Mouse (Mus musculus) cerebellum, adult 9-10 months (tissue): ENCODE measurements around the gene Dbndd2.
A peak's percentile ranks its signal among the peaks of the same experiment; 100 is the strongest.

Source experiments
- DNase-seq: peaks from one replicate; pipeline ENCODE4 v3.0.0; 2022

The Dbndd2 gene

DNA sequence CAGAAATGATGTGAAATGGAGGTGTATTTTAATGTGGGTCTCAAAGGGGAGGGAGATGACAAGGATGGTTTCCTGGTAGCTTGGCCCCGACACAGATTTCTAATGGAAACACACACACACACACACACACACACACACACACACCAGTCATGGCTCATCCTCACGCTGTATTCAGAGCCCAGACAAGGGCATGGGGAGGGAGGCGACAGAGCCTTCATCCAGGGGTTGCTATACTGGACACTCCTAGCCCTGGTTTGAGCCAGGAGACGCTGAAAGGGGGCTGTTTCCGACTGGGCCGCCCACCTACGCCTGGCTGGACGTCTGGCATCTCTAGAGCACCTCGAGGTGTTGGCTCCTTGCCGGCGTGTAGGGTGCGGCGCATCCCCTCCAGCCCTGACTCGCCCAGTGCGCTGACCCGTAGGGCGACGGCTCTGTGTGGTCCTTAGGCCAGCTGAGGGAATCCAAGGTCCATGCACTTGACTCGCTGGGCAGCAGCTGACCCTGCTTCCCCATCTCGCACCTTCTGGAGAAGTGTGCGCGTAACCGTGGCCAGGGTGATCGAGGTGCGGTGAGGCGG lies at the start of gene Dbndd2:
Gene Dbndd2, plus strand, starts transcription at position 426 of the 577 bp plus-strand sequence.
- peak; percentile 80 for DNase-seq

DNA sequence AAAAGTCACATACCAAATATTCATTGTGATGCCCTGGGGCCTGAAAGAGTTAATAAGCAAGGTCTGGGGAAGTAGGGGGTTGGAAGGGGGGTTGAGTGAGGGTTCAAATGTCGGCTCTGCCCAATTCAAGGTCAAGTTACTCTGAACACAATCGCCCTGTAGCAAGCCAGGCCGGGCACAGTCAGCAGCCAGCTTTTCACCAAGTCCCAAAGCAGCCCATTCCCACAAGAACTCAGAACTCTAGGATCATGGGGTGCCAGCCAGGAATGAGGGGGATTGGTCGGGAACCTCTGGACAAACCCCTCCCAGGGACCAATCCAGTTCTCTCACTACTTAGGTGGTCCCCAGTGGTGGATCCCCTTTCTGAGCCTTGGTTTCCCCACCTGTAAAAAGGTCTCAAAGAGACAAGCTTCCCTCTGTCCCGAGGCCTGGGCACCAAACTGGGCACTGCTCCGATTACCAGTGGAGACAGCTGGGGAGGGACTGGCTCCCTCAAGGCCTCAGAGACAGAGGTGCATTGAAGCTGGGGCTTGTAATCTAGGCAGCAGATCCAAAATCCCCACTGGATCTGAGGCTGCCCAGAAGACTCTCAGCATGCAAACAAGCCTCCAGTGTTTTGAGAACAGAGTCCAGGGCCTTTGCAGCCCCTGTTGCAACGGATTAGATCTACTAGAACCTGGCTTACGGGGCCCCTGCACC lies 49.5 kb upstream of the Dbndd2 start:
- no peak for DNase-seq

DNA sequence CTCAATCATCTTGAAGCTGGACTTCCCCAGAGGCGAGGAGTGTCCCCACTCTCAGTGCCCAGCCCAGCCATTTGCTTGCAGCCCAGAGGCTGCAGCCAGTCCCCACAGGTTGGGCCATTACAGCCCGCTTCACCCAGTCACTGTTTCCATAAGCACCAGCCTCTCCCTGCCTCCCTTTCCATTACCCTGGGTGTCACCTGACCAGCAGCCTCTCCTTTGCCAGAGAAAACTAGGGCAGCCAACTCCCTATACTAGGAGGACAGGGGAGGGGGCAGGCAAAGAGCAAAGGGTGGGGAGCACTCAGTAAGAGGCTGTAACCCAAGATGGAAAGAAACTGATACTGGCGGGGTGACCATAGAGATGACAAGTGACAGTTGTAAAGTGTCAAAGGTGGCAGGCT lies 48.9 kb upstream of the Dbndd2 start:
- no peak for DNase-seq

DNA sequence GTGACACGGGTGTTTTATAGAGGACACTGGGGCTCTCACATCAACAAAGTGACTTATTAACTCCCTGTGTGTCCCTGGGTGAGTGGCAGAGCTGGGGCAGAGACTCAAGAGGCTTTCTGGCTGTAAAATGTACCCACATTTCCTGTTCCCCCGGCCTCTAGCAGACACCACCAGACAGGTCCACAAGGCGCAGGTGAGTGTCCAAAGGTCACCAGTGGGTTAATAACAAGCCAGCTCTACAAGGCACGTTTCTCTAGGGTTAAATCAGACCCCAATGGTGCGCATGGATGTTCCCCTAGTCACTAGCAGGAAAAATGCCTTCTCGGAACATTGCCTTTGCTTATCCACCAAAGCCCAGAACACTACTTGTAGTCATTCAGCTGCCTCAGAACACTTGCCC lies 48.2 kb upstream of the Dbndd2 start:
- DNase-seq: no peak

DNA sequence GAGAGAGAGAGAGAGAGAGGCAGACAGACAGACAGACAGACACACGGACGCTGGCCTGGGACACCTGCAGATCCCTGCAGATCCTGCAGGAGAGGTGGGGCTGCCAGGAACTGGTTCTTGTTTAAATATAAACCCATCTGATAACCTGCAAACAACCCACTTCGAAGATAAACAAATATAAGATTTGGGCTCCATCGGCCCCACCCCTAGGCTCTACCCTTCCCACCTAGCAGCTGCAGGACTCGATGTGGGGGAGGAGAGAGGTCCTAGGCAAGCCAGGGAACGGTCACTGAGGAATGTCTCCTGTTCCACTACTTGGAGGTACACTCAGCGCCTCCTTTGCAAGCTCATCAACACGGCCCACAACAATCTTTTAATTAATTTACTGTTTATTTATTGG lies 47.6 kb upstream of the Dbndd2 start:
- DNase-seq: no peak

DNA sequence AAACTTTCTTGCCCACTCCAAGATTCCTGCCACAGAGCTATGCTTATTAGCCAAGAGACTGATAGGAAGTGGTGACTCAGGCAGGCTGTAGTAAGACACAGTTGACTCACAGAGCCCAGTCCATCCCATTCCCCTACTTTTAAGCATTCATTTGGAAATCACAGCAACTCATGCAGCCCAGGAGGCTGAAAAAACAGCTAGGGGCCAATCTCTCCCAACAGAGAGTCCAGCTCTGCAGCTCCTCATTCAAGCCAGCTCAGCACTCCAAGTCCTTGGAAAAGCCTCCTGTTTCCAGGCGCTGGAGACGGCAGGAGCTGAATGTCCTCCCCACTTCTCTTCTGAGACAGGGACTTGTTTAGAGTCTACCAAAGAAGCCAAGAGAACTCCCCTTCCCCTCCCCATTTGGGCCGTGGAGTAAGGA lies 46.9 kb upstream of the Dbndd2 start:
- no peak for DNase-seq

DNA sequence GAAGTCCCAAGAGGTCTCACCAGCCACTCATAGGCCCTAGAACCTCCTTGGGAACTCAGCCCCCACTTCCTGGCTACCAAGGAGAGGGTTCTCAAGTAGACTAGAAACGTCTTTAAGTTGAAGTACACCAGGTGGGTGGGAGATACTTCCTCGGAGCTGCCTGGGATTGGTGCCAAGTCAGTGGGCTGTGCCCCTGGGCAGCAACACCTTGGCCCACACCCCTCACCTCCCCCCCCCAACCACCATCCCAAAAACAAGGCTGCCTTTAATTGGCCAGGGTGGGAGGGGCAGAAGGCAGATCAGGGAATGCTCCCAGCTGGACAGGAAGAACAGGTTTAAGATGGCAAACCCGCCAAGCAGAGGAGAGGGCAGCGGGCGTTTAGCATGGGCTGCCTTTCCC lies 45.6 kb upstream of the Dbndd2 start:
- no peak for DNase-seq

DNA sequence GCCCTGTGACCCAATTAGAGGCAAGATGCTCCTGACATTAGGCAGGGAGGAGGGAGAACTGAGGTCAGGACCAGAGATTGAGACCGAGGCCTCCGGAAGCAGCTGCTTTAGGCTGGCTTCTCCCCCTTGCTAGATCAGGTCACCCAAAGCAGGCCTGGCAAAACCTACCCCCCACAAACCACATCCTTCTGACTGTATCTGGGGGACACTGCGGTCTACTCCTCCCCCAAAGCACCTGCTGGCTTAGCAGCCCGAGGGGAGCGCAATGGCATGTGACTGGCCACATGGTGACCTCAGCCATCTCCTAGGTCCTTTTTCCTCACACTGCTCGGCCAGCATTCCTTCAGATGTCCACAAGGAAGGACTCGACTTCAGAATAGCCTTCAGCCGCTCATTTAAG lies 44.8 kb upstream of the Dbndd2 start:
- no peak for DNase-seq

DNA sequence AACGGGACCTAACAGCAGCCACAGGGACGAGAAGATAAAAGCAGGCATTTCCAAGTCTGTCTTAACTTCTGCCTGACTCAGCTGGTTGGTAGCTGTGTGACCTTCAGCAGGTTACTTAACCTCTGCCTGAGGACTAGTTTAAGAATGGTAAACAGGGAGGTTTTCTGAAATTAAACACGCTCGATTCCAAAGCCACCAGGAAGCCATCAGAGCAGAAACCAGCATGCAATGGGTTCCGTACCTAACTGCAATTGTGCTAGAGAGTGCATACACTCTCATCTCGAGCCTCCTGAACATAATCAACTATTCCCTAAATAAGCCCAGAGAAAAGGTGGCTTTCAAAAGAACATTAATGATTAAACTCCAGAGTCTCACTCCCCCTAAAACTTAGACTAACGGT lies 44.2 kb upstream of the Dbndd2 start:
- no peak for DNase-seq

DNA sequence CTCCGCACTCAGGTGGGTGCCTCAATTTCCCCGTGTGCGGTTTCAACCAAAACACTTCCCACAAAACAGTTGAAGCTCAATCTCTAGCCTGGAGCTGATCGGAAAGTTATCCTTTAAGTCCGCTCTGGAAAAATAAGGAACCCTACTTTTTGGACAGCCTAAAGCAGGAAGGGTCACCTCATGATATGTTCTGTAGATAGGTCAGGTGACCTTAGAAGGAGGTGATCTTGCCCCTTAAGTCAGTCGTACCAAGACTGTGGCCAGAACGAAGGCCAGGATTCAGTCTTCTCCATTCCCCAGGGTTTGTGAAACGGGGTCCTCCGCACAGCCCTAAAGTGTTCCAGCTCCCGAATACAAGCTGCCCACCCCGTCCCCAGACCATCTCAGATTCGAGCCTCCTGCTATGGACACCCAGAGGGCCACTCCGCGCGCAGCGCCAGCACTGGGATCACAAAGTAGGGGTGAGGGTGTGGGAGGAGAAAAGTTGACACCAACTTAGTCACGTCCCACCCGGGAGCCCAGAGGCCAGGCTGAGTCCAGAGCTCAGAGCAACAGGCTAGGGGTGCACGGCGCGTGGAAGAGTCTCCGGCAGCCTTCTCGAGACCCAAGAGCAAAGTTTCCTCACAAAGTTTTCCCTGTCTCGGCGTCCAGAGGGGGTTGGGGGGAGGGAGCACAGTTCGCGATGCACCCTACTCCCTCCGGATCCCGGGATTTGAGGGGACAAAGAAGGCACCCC lies 43.4 kb upstream of the Dbndd2 start:
- DNase-seq: no peak

DNA sequence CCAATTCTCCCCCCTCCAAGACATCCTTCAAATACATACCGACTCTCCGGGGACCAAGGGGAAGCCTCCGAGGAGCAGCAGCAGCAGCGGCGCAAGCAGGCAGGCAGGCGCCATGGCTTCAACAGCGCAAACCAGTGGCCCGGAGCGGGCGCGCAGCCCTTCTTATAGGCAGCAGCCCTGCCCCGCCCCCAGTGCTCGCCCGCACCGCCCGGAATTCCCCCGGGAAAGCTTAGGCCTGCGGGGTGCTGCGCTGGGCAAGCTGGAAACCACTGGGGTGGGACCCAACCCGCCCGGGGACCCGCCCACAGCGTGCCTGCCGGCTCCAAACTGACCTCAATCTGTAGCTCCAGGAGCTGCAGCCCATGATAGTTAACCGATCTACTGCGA lies 42.9 kb upstream of the Dbndd2 start:
- no peak for DNase-seq

DNA sequence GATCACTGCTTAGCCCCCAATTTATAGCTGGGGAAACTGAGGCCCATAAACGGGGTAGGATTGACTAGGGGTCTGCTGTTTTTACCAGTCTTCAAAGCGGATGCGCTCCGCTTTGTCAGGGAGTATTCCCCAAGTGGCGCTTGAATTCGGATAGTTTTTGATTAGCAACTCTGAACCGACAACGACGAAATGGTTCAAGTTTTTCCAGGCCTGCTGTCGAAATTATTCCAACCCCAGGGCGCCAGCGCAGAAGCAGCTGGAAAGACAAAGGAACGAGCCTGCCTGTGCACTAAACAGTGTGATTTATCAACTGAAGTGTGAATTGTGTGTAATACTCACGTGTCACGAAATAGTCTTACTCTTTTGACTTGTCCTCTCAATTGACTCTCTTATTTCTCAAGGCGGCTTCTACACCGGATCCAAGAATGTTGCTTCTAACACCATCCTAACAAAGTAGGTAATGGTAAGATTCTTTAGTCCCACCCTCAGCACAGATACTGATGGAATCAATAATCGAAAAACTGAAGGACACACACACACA lies 42.4 kb upstream of the Dbndd2 start, which contains the start of gene Sdc4:
Gene Sdc4, minus strand, starts transcription at position 428 of the 541 bp plus-strand sequence.
- DNase-seq: no peak

DNA sequence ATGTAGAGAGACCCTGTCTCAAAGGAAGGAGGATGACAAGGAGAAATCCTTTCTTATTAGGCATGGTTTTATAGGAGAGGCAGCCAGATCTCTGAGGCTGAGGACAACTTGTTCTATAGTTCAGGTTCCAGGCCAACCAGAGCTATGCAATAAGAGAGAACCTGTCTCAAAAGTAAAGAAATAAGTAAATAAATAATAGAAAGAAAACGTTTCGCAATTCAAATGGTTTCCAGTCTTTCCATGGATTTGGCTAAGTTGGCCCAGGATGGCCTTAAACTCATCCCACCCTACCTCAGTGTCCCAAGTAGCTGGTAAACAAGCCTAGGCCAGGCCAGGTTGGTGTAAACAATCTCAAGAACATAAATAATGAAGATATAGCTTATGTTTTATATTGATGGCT lies 41.2 kb upstream of the Dbndd2 start:
- no peak for DNase-seq

DNA sequence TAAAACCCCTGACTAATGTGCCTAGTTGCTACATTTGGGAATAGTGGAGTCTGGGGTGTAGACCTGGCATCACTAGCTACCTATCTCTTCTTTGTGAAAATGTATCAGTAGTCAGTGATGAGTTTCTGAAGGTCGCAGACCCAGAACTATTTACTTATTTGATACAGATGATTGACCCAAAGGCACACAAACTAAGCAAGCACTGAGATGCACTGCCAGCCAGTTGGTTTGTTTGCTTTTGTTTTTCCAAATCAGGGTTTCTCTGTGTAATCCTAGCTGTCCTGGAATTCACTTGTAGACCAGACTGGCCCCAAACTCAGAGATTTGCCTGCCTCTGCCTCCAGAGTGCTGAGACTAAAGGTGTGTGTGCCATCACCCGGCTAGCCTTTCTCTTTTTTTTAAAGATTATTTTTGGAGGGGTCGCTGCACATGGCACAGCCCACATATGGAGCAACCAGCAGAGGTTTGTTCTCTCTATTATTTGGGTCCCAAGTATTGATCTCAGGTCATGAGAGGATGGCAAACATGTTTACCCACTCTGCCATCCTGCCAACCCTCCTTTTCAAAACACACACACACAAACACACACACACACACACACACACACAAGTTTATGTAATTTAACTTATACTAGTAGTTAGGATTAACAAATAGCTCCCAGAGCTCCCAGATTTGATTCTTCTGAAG lies 40.4 kb upstream of the Dbndd2 start:
- no peak for DNase-seq

DNA sequence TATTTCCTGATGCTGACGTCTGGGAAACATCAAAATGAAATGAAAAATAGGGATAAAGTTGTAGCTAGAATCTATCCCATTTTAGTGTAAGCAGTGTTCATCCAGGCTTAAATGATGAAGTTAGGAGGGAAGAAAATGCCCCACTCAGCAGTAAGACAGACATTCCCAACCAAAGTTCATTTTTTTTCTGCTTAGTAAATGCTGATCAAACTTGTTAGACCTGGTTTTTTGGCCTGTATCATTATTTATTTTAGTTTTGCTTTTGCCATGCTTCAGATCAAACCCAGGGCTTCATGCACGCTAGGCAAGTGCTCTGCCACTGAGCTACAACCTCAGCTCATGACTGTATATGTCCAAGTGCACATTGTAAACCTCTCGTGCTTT lies 39.8 kb upstream of the Dbndd2 start:
- DNase-seq: no peak

DNA sequence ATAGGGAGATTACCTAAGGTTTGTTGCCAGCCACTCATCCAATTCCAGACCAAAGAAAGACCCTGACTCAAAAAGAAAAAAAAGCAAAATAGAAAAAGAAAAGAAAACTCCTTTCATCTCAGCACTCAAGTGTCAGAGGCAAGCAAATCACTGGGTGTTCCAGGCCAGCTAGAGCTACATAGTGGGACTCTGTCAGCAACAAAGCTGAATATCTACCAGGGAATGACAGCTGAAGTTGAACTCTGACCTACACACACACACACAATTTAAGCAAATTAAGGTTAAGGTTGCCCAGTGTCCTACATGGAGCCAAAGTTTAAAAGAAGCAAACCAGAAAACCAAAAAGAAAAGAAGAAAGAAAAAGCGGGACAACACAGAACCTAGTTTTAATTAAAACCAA lies 37.8 kb upstream of the Dbndd2 start:
- no peak for DNase-seq

DNA sequence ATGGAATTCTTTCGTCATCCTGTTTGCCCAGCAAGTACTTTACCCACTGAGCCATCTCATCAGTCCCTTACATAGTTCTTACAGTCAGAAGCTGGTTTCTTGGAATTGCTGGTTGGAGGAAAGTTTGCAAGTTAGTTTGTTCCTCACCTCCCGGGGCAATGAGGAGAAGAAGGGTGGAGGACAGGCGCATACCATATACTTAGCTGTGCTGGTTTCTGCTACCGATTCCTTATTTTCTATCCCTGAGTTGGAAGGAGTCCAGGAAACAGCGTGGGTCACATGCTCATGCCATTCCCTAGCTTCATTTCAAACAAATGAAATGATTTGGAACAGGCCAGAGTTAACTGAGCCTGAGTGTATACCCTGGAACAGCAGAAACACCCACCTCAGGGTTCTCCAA lies 37.0 kb upstream of the Dbndd2 start:
- no peak for DNase-seq

DNA sequence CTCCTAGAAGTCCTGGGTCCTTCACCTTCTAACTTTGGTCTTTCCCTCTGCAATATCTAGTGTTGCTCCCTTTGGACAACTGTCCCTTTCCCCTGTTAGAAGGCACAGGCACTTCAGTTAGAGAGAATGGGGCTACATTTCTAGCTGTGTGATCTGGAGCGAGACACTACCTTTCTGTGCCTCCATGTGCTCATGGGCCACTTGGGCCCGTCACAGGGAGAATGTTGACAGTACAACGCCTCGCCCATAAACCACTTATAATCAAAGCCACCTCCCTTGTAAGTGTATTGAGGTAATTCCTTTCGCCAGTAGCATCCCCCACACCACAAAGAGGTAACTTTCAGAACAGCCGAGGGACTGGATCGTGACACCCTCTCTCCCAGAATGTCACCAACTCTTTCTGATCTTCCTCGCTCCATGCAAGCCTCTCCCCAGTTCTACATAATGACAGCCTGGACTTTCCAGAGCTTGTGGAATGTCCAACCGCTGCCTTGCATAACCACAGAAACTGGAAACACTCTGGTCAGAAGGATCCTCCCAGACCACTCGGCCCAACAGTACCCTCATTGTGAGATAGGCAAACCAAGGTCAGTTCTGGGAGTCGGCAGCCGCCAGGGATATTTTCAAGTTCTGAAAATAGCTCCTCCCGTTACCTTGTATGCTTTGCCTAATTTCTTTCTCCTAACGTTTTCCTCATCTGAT lies 36.4 kb upstream of the Dbndd2 start:
- DNase-seq: no peak

DNA sequence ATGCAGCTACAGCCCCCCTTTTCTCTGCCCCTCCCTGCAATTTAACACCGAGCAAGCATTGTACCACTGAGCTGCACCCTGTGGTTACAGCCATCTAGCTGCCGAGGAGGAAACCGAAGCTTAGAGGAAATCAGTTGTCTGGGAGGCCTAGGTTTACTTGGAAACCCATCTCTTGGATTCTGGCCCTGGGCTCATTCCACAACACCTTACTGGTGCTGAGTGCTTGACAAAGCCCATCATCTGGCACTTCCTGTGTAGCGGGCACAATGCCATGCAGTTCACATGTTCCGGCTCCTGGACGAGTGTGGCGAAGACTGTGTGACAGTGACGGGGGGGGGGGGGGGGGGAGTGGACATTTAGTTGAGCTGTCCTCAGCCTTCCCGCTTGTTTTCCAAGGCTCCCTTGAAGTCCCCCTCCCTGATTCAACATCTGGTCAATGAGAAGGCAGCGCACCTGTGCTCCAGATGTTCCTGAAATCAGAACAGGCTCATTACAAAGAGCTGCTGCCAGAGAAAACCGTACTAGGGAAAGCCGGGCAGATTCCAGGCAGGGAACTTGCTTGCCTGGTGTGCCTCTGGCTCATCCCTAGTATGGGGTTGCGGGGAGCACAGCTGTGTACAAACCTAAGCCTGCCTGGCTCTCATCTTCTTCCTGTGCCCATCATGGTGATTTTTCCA lies 33.8 kb upstream of the Dbndd2 start:
- no peak for DNase-seq

DNA sequence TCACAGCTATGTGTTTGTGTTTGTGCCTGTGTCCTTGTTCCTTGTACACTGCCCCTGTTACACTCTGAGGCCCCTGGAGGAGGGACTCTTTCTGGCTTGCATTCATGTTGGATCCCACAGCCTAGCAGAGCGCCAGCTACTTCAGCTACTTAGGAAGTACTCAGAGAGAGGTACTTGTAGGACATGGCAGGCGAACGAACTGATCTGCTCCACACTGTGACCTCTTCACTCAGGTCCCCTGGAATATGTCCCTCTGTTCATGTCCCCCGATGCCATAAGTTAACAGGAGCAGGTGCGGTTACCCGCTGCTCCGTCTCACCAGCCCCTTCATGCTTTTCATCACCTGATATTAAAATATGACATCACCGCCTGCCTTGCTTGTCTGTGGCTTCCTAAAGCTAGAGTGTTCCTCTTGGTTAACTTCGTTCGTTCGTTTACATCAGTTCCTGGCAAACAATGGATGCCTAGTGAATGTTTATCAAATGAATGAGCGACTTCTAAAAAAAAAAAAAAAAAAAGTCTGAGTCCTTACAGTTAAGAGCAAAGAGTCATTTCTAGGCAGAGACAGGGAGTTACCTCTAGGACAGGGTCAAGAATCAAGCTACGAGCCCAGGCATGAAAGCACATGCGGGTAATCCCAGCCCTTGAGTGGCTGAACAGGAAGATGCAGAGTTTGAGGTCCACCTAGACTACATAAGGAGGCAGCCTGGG lies 32.7 kb upstream of the Dbndd2 start:
- DNase-seq: no peak

DNA sequence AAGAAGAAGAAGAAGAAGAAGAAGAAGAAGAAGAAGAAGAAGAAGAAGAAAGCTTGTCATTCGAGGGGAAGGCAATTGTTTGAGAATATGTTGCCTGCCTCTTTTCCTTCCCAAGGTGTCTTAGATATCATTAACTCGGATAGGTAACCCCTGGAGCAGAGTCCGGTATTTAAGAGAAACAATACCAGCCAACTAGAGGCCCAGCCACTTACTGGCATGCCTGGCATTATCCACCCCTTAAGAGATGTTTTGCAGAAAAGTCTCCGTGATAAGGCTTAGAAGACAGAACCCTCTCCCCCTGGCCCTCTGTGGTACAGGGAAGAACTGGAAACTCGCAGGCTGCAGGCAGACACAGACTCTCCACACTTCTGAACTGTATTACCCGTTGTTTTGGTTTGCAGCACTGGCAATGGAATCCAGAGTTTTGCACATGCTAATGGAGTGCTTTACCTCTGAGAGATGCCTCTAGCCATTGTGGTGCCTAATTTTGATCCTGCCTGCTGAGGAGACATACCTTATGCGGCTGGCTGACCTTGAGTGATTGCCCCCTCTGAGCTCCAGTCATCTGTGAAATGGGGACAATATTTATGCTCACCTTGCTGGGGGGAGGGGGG lies 31.9 kb upstream of the Dbndd2 start:
- no peak for DNase-seq
